Mouse (Mus musculus) limb, embryonic 13.5 days (tissue): ENCODE data around the gene Mt2. TPM values are rescaled to one million over a fixed set of nuclear protein-coding genes. Genes with fewer than 3 reads are reported as not detected.
A peak's percentile ranks its signal among the peaks of the same experiment; 100 is the strongest.
"Not testable (repeated sequence)": the region's sequence is repeated elsewhere in the genome, so short reads cannot be mapped to it uniquely, and the experiment has no call there.

ENCODE experiments used
- ATAC-seq: fragments of 200-750 bp; cut with Nextera tagmentation; 2 replicates; pipeline ENCODE4 v1.8.0; 2017; ENCODE audit warnings: low read depth, moderate number of reproducible peaks, moderate TSS enrichment; ENCODE audit not compliant: low FRiP score
- H3K27ac ChIP-seq: fragments of 300-500 bp; sonication (generic); 2 replicates; pipeline ENCODE4 v1.5.1; 2015; ENCODE audit warnings: inconsistent platforms, mild to moderate bottlenecking, moderate library complexity
- H3K27me3 ChIP-seq: fragments of 300-500 bp; sonication (generic); 2 replicates; pipeline ENCODE4 v1.6.1; 2015; ENCODE audit warnings: mild to moderate bottlenecking, inconsistent platforms
- H3K36me3 ChIP-seq: fragments of 300-500 bp; sonication (generic); 2 replicates; pipeline ENCODE4 v1.6.1; 2015; ENCODE audit warnings: inconsistent platforms, mild to moderate bottlenecking, moderate library complexity
- H3K4me1 ChIP-seq: fragments of 300-500 bp; sonication (generic); 2 replicates; pipeline ENCODE4 v1.6.1; 2015; ENCODE audit warnings: inconsistent platforms
- H3K4me2 ChIP-seq: fragments of 300-500 bp; sonication (generic); replicated peaks from 2 replicates; pipeline ENCODE4 v1.6.1; 2015; ENCODE audit warnings: inconsistent platforms, mild to moderate bottlenecking, moderate library complexity
- H3K4me3 ChIP-seq: fragments of 300-500 bp; sonication (generic); 2 replicates; pipeline ENCODE4 v1.5.1; 2015; ENCODE audit warnings: moderate library complexity, mild to moderate bottlenecking, inconsistent platforms
- H3K9ac ChIP-seq: fragments of 300-500 bp; sonication (generic); 2 replicates; pipeline ENCODE4 v1.6.1; 2015; ENCODE audit warnings: mild to moderate bottlenecking, inconsistent platforms
- H3K9me3 ChIP-seq: fragments of 300-500 bp; sonication (generic); 2 replicates; pipeline ENCODE4 v1.6.1; 2016; ENCODE audit warnings: inconsistent platforms
- WGBS: fragments of 180-500 bp; shearing (Covaris S2); methylation state at CpG from one replicate; pipeline ENCODE4 v1.1.7; 2015; 5-methylcytosine and 5-hydroxymethylcytosine counted together
- polyA plus RNA-seq: library from polyadenylated mRNA; unstranded; fragments of >200 nt; fragmentation: Nextera tagmentation; extraction: Ambion mirVana; gene quantifications from 2 replicates; pipeline ENCODE4 v1.2.1, GENCODE M21; 2015

The Mt2 gene
- polyA plus RNA-seq, 1 experiment from 2014 or later = 28.0 TPM

- Histone ChIP-seq H3K27me3 (peaks cover 35% of the 10 kb centered on the region), H3K4me2 (no peak overlapping the region), H3K27ac (no peak overlapping the region), H3K9me3 (no peaks in the 10 kb centered on the region), H3K9ac (no peak overlapping the region), H3K4me1 (peaks cover 29% of the 10 kb centered on the region), H3K36me3 (no peaks in the 10 kb centered on the region), H3K4me3 (no peak overlapping the region)
- 69% methylated on average over 5 of the region's 5 CpGs for WGBS
- no peak for ATAC-seq
Measured at GRCm38 (mm10) chr8:94150925-94151324, 21.5 kb upstream of the Mt2 start.

- Histone ChIP-seq H3K4me2 (peak within 1 kb of the TSS; percentile 64), H3K27me3 (peaks cover 35% of the 10 kb centered on the region), H3K27ac (no peak within 1 kb of the TSS), H3K9me3 (no peaks in the 10 kb centered on the region), H3K4me1 (peaks cover 34% of the 10 kb centered on the region), H3K9ac (no peak within 1 kb of the TSS), H3K36me3 (no peaks in the 10 kb centered on the region), H3K4me3 (peak within 1 kb of the TSS; percentile 31)
- ATAC-seq = peak; percentile 78
- WGBS = 2% methylated on average over 28 of the region's 29 CpGs
Measured at GRCm38 (mm10) chr8:94152513-94153300, 19.8 kb upstream of the Mt2 start, which contains the start of gene Mt3. TSS of gene Mt3 (plus strand) at chr8:94152607.

GRCm38 (mm10) chr8:94153451-94153850 lies 19.0 kb upstream of the Mt2 start:
- Histone ChIP-seq H3K4me3 (no peak overlapping the region), H3K4me1 (peaks cover 34% of the 10 kb centered on the region)

GRCm38 (mm10) chr8:94154537-94154936 lies 17.9 kb upstream of the Mt2 start:
- ATAC-seq = no peak
- Histone ChIP-seq H3K27ac (no peak overlapping the region), H3K9ac (no peak overlapping the region), H3K4me1 (peaks cover 34% of the 10 kb centered on the region), H3K4me2 (no peak overlapping the region), H3K9me3 (no peaks in the 10 kb centered on the region), H3K27me3 (peaks cover 35% of the 10 kb centered on the region), H3K36me3 (no peaks in the 10 kb centered on the region), H3K4me3 (no peak overlapping the region)
- WGBS = 48% methylated on average over 6 of the region's 6 CpGs

More at GRCm38 (mm10) chr8:94153451-94153850, 19.0 kb upstream of the Mt2 start:
- Histone ChIP-seq H3K9ac (no peak overlapping the region), H3K36me3 (no peaks in the 10 kb centered on the region), H3K27ac (no peak overlapping the region), H3K27me3 (peaks cover 35% of the 10 kb centered on the region), H3K9me3 (no peaks in the 10 kb centered on the region), H3K4me2 (peak overlapping the region; percentile 64; the same call in 1 of the 2 replicates)
- 24% methylated on average over 7 of the region's 7 CpGs for WGBS
- no peak for ATAC-seq

- Histone ChIP-seq H3K9ac (no peak overlapping the region), H3K4me2 (no peak overlapping the region), H3K27me3 (peaks cover 28% of the 10 kb centered on the region), H3K9me3 (no peaks in the 10 kb centered on the region), H3K27ac (no peak overlapping the region), H3K4me3 (no peak overlapping the region), H3K36me3 (no peaks in the 10 kb centered on the region), H3K4me1 (peaks cover 34% of the 10 kb centered on the region)
- ATAC-seq = no peak
- WGBS = 67% methylated on average over 4 of the region's 4 CpGs
Measured at GRCm38 (mm10) chr8:94156092-94156491, 16.4 kb upstream of the Mt2 start.

GRCm38 (mm10) chr8:94165772-94166171 lies 6.7 kb upstream of the Mt2 start:
- H3K4me2 ChIP-seq, H3K9me3 ChIP-seq, H3K9ac ChIP-seq, H3K36me3 ChIP-seq, ATAC-seq, H3K27ac ChIP-seq, H3K4me1 ChIP-seq, H3K4me3 ChIP-seq: not testable (repeated sequence)
- WGBS = 63% methylated on average over 8 of the region's 8 CpGs
- H3K27me3 ChIP-seq = peaks cover 28% of the 10 kb centered on the region

- no peak overlapping the region for H3K4me3 ChIP-seq
- H3K9me3 ChIP-seq = no peaks in the 10 kb centered on the region
- peaks cover 12% of the 10 kb centered on the region for H3K4me1 ChIP-seq
- 5% methylated on average over 6 of the region's 6 CpGs for WGBS
- peak; percentile 75; the same call in 1 of the 2 replicates for ATAC-seq
- no peak overlapping the region for H3K9ac ChIP-seq
- peaks cover 42% of the 10 kb centered on the region for H3K27me3 ChIP-seq
- no peaks in the 10 kb centered on the region for H3K36me3 ChIP-seq
- peak overlapping the region; percentile 33; the same call in 1 of the 2 replicates for H3K4me2 ChIP-seq
- no peak overlapping the region for H3K27ac ChIP-seq
Measured at GRCm38 (mm10) chr8:94167244-94167643, 5.2 kb upstream of the Mt2 start.

- Histone ChIP-seq H3K9me3 (no peaks in the 10 kb centered on the region), H3K27ac (no peak overlapping the region), H3K36me3 (no peaks in the 10 kb centered on the region), H3K27me3 (peaks cover 65% of the 10 kb centered on the region), H3K4me2 (no peak overlapping the region), H3K4me1 (peaks cover 25% of the 10 kb centered on the region), H3K9ac (no peak overlapping the region), H3K4me3 (no peak overlapping the region)
- ATAC-seq = no peak
- 77% methylated on average over 5 of the region's 5 CpGs for WGBS
Measured at GRCm38 (mm10) chr8:94169547-94169946, 2.9 kb upstream of the Mt2 start.

- H3K9me3 ChIP-seq = no peaks in the 10 kb centered on the region
- H3K4me3 ChIP-seq = peak overlapping the region; percentile 50; the same call in 1 of the 2 replicates
- ATAC-seq = no peak
- no peak overlapping the region for H3K9ac ChIP-seq
- peaks cover 83% of the 10 kb centered on the region for H3K27me3 ChIP-seq
- H3K27ac ChIP-seq = no peak overlapping the region
- WGBS = 37% methylated on average over 10 of the region's 10 CpGs
- no peaks in the 10 kb centered on the region for H3K36me3 ChIP-seq
- peak overlapping the region; percentile 86 for H3K4me2 ChIP-seq
- peaks cover 25% of the 10 kb centered on the region for H3K4me1 ChIP-seq
Measured at GRCm38 (mm10) chr8:94171321-94171755, 1.1 kb upstream of the Mt2 start.

- Histone ChIP-seq H3K4me2 (peak overlapping the region; percentile 86), H3K9ac (peak overlapping the region; percentile 67), H3K27ac (no peak overlapping the region), H3K4me1 (peaks cover 25% of the 10 kb centered on the region), H3K9me3 (no peaks in the 10 kb centered on the region), H3K4me3 (peak overlapping the region; percentile 50), H3K36me3 (no peaks in the 10 kb centered on the region), H3K27me3 (peaks cover 96% of the 10 kb centered on the region)
- WGBS = under 1% methylated on average over 39 of the region's 39 CpGs
- ATAC-seq = 0 out of 2 replicates have a peak, but pooled peaks have one; percentile 30
Measured at GRCm38 (mm10) chr8:94172809-94173732, 607 bp downstream of the Mt2 start.

GRCm38 (mm10) chr8:94173848-94174403 lies 1.5 kb downstream of the Mt2 start:
- 44% methylated on average over 11 of the region's 11 CpGs for WGBS
- H3K4me2 ChIP-seq = peak overlapping the region; percentile 86
- H3K9ac ChIP-seq = no peak overlapping the region

More at GRCm38 (mm10) chr8:94173848-94174403, 1.5 kb downstream of the Mt2 start:
- H3K27me3 ChIP-seq = peaks cover 100% of the 10 kb centered on the region
- no peaks in the 10 kb centered on the region for H3K9me3 ChIP-seq
- no peak overlapping the region for H3K4me3 ChIP-seq
- H3K4me1 ChIP-seq = peaks cover 29% of the 10 kb centered on the region
- no peak for ATAC-seq
- no peaks in the 10 kb centered on the region for H3K36me3 ChIP-seq
- no peak overlapping the region for H3K27ac ChIP-seq
